Mouse (Mus musculus) erythroblast, embryonic 14.5 days (primary cell): ENCODE measurements around the gene Syvn1. TPM values are rescaled to one million over a fixed set of nuclear protein-coding genes. Genes with fewer than 3 reads are reported as not detected.

Experiments used
- H3K27me3 ChIP-seq: 2 replicates; pipeline ENCODE4 v1.6.1; 2012; ENCODE audit warnings: inconsistent platforms; ENCODE audit not compliant: control insufficient read depth
- H3K36me3 ChIP-seq: 2 replicates; pipeline ENCODE4 v1.6.1; 2012; ENCODE audit warnings: mild to moderate bottlenecking, inconsistent platforms; ENCODE audit not compliant: control insufficient read depth
- H3K4me1 ChIP-seq: 2 replicates; pipeline ENCODE4 v1.6.1; 2012; ENCODE audit warnings: inconsistent platforms; ENCODE audit not compliant: control insufficient read depth
- H3K4me3 ChIP-seq: replicated peaks from 2 replicates; pipeline ENCODE3; 2012; ENCODE audit warnings: moderate library complexity, mild to moderate bottlenecking, inconsistent platforms
- H3K9me3 ChIP-seq: 2 replicates; pipeline ENCODE4 v1.6.1; 2012; ENCODE audit warnings: low read length, inconsistent platforms, mixed read lengths; ENCODE audit not compliant: control insufficient read depth
- GATA1 ChIP-seq: IDR thresholded peaks from 2 replicates; pipeline ENCODE4 v1.6.1; 2012; ENCODE audit warnings: low read length, inconsistent platforms, mixed read lengths
- TAL1 ChIP-seq: IDR thresholded peaks from 3 replicates; pipeline ENCODE4 v1.6.1; 2012; ENCODE audit warnings: low read length, inconsistent platforms, mixed read lengths
- polyA plus RNA-seq: library from polyadenylated mRNA; stranded (reverse); fragments of >175 nt; gene quantifications from 2 replicates; pipeline ENCODE4 v1.2.3, GENCODE M21; 2012

Gene Syvn1
- polyA plus RNA-seq, 1 experiment, result 10.2 TPM

- no peaks in the 10 kb centered on the region for H3K27me3 ChIP-seq
Measured at GRCm38 (mm10) chr19:6016532-6016931, 29.8 kb upstream of the Syvn1 start.

GRCm38 (mm10) chr19:6018142-6019089 is 28.0 kb upstream of the Syvn1 start:
- no peaks in the 10 kb centered on the region; the same call in 1 of the 2 replicates for H3K27me3 ChIP-seq
- peaks cover 17% of the 10 kb centered on the region for H3K36me3 ChIP-seq
- H3K4me1 ChIP-seq, result peaks cover 60% of the 10 kb centered on the region
- peak overlapping the region; percentile 54 for H3K4me3 ChIP-seq
- TF ChIP-seq GATA1 (no peak), TAL1 (no peak)
- no peaks in the 10 kb centered on the region for H3K9me3 ChIP-seq

More at GRCm38 (mm10) chr19:6016532-6016931, 29.8 kb upstream of the Syvn1 start:
- TF ChIP-seq GATA1, result no peak
- TF ChIP-seq TAL1, result no peak
- no peaks in the 10 kb centered on the region for H3K9me3 ChIP-seq
- peak overlapping the region; percentile 97 for H3K4me3 ChIP-seq
- H3K36me3 ChIP-seq, result peaks cover 35% of the 10 kb centered on the region
- H3K4me1 ChIP-seq, result peaks cover 76% of the 10 kb centered on the region

- TF ChIP-seq GATA1, result no peak
- no peak for TF ChIP-seq TAL1
- Histone ChIP-seq H3K9me3 (no peaks in the 10 kb centered on the region), H3K36me3 (peaks cover 3% of the 10 kb centered on the region; the same call in 1 of the 2 replicates), H3K4me1 (peaks cover 43% of the 10 kb centered on the region), H3K27me3 (no peaks in the 10 kb centered on the region; the same call in 1 of the 2 replicates), H3K4me3 (no peak overlapping the region)
Measured at GRCm38 (mm10) chr19:6020276-6020675, 26.1 kb upstream of the Syvn1 start.

- H3K27me3 ChIP-seq, result no peaks in the 10 kb centered on the region; the same call in 1 of the 2 replicates
- peaks cover 15% of the 10 kb centered on the region for H3K4me1 ChIP-seq
- H3K4me3 ChIP-seq, result no peak overlapping the region
- TF ChIP-seq GATA1 (no peak), TAL1 (no peak)
- H3K36me3 ChIP-seq, result no peaks in the 10 kb centered on the region
- no peaks in the 10 kb centered on the region for H3K9me3 ChIP-seq
Measured at GRCm38 (mm10) chr19:6023059-6023458, 23.3 kb upstream of the Syvn1 start.

GRCm38 (mm10) chr19:6023930-6024329 is 22.4 kb upstream of the Syvn1 start:
- TF ChIP-seq TAL1 (no peak), GATA1 (no peak)
- Histone ChIP-seq H3K27me3 (no peaks in the 10 kb centered on the region; the same call in 1 of the 2 replicates), H3K36me3 (no peaks in the 10 kb centered on the region), H3K4me1 (peaks cover 6% of the 10 kb centered on the region), H3K4me3 (no peak overlapping the region), H3K9me3 (no peaks in the 10 kb centered on the region)

GRCm38 (mm10) chr19:6028991-6029390 is 17.4 kb upstream of the Syvn1 start:
- H3K27me3 ChIP-seq, result no peaks in the 10 kb centered on the region; the same call in 1 of the 2 replicates
- H3K36me3 ChIP-seq, result no peaks in the 10 kb centered on the region
- TF ChIP-seq TAL1 (no peak), GATA1 (no peak)
- no peaks in the 10 kb centered on the region for H3K9me3 ChIP-seq
- H3K4me3 ChIP-seq, result no peak overlapping the region
- H3K4me1 ChIP-seq, result peaks cover 9% of the 10 kb centered on the region

- H3K27me3 ChIP-seq, result no peaks in the 10 kb centered on the region; the same call in 1 of the 2 replicates
- H3K36me3 ChIP-seq, result no peaks in the 10 kb centered on the region
- TF ChIP-seq GATA1 (no peak), TAL1 (no peak)
- H3K4me1 ChIP-seq, result peaks cover 9% of the 10 kb centered on the region
- no peaks in the 10 kb centered on the region for H3K9me3 ChIP-seq
- no peak overlapping the region for H3K4me3 ChIP-seq
Measured at GRCm38 (mm10) chr19:6029426-6029825, 16.9 kb upstream of the Syvn1 start.

- Histone ChIP-seq H3K9me3 (no peaks in the 10 kb centered on the region), H3K27me3 (no peaks in the 10 kb centered on the region; the same call in 1 of the 2 replicates), H3K36me3 (no peaks in the 10 kb centered on the region), H3K4me3 (no peak overlapping the region), H3K4me1 (peaks cover 10% of the 10 kb centered on the region)
- TF ChIP-seq TAL1, result no peak
- TF ChIP-seq GATA1, result no peak
Measured at GRCm38 (mm10) chr19:6030520-6031280, 15.7 kb upstream of the Syvn1 start.
